Mouse (Mus musculus): ENCODE measurements around the gene Crat.

DNA sequence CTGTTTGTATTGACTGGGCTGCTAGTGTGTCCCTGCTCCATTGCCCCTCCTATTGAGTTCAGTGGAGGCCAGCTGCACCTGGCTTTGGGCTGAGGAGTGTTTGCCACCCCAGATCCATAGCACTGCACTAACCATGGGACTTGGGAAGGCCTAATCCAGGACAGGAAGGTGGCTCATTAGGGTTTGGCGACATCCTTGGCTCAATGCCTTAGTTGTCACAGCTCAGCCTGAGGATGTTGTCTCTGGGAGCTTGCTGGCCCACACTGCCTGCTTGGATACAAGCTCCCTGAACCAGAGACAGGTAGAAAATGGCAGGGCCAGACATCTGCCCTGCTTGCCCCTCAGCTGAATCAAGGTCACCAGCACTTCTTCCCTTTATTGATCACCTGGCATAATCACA, 14.0 kb downstream of the Crat start:
- TF ChIP-seq CTCF (IDR thresholded peaks at IDR 0.05; ENCODE audit: low read depth, low read length), result no peak
- no peak for TF ChIP-seq TAL1 (conservative IDR thresholded peaks at IDR 0.05; ENCODE audit: low read depth, low read length)
- TF ChIP-seq GATA1 (IDR thresholded peaks at IDR 0.05; ENCODE audit: borderline replicate concordance, low read length), result no peak
- no peak for TF ChIP-seq GATA2 (IDR thresholded peaks at IDR 0.05; ENCODE audit: borderline replicate concordance, low read depth, low read length)
